Mouse (Mus musculus) 416B (cell line): ENCODE data around the gene Pign.
A peak's percentile ranks its signal among the peaks of the same experiment; 100 is the strongest.

Source experiments
- DNase-seq: peaks from one replicate; pipeline ENCODE4 v3.0.0; 2011; ENCODE audit warnings: low read depth

Pign gene

DNA sequence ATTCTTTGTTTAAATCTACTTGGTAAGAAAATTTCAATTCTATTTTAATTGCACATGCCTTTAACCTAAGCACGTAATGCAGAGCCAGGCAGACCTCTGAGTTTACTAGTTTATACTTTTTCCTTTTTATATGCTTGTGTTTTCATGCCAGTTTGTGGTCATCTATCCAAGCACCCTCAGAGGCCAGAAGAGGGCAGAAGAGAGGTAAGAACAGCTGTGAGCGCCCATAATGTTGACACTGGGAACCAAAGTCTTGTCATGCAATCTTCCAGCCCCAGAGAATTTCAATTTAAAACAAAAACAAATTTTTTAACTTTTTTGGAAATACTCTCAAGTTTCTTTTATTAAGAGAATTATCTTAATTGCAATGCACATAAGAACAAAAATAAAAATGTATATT lies 99.7 kb downstream of the Pign start:
- DNase-seq: peak; percentile 40

- no peak for DNase-seq
Measured at GRCm38 (mm10) chr1:105556078-105556477, 107.4 kb downstream of the Pign start.

DNA sequence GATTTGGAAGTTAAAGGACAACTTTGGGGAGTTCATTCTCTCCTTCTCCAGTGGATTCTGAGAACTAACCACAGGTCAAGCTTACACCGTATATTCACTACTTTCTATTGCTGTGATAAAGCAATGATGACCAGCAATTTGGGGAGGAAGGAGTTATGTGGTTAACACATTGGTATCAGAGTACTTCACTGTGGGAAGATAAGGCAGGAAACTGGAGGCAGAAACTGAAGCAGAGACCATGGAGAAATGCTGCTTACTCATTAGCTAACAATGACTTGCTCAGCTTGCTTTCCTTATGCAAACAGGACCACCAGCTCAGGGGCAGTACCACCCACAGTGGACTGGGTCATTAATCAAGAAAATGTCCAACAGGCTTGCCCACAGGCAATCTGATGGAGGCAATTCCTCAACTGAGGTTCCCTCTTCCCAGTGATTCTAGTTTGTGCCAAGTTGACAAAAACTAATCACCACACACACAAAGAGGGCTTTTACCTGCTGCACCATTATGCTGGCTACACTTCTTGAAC lies 108.2 kb downstream of the Pign start:
- DNase-seq: peak; percentile 77

GRCm38 (mm10) chr1:105553130-105553529 lies 110.3 kb downstream of the Pign start:
- DNase-seq: no peak

DNA sequence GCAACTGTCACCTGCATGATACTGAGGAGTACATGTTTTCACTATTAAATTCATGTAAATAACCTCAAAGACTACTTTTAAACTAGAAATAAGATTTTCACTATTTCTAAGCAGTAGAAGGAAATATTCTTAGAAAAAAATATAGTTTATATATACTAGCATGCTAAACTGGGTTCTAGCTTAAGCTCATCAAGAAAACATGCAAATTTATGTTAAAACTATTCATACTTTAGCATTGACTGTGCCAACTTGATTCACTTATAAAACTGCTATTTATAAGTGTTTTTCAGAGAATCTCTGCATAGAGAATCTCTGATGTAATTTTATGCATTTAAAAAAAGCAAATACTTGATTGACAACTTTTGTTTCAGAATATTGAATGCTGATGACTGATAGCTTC lies 113.3 kb downstream of the Pign start:
- DNase-seq: no peak

- no peak for DNase-seq
Measured at GRCm38 (mm10) chr1:105549648-105550047, 113.8 kb downstream of the Pign start.

DNA sequence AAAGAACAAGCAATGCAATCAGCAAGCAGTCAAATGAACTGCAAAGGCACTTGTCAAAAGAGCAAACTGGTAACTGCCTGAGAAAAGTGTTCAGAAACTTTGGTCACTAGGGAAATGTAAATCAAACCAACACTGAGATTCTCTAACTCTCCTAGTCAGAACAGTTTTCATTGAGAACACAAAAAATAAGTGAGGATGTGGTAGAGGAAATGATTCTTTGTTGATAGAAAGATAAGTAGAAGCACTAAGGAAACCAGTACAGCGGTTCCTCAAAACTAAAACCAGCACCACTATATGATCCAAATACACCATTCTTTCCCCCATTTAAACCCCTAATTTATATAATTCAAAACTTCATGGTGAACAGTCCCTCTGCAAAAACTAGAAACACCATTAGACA lies 120.4 kb downstream of the Pign start:
- DNase-seq: peak; percentile 60

GRCm38 (mm10) chr1:105523768-105524167 lies 139.7 kb downstream of the Pign start:
- no peak for DNase-seq

DNA sequence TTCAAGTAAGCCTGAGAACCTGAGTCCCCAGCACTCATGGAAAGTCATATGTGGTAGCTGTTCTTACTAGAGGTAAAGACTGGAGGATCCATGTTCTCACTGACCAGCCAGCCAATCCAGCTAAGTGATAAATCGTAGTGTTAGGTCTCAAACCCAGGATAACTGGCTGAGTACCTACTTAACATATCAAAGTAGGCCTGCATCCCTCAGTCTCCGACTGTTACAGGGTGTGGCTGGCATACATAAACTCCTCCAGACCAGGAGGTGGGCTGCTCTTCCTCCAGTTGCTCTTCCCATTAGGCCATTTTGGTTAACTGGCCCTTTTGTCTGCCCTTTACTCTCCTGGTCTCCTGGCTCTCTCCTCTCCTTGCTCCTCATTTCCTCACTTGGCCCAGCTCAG lies 141.2 kb downstream of the Pign start:
- no peak for DNase-seq

DNA sequence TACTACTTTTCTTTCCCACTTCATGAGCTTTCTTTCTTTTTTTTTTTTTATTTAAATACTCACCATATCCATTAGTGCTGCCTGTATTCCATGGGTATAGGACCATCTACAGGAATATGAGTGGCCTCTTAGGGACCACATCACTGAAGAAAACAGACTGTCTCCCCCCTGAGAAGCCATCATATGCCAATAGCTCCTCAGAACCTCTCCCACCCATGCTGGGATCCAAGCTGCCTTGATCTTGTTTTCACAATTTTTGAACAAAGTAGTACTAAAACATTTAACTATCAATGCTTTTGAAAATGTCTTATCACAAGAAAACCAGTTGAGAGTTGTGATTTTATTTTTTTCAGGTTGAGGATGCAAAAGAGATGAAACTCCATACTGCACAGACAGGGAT lies 145.4 kb downstream of the Pign start:
- DNase-seq: no peak

DNA sequence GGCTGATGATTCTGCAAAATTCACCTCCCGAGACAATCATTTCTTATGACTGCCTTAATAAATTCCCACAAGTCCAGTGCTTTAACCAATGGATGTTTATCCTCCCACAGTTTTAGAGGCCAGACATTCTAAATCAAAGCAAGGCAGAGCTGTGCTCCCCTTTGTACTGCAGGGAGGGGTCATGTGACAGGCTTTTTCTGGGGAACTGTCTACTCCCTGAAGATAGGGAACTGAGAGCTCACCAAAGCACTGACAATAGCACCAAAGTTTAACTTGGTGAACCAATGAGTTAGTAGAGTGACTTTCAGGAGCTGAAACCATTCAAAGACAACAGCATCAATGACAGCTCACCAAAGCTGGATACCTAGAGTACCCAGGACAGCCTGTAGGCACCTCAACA lies 156.4 kb downstream of the Pign start:
- no peak for DNase-seq

GRCm38 (mm10) chr1:105492626-105493025 lies 170.9 kb downstream of the Pign start:
- no peak for DNase-seq

- no peak for DNase-seq
Measured at GRCm38 (mm10) chr1:105489456-105489855, 174.0 kb downstream of the Pign start.

DNA sequence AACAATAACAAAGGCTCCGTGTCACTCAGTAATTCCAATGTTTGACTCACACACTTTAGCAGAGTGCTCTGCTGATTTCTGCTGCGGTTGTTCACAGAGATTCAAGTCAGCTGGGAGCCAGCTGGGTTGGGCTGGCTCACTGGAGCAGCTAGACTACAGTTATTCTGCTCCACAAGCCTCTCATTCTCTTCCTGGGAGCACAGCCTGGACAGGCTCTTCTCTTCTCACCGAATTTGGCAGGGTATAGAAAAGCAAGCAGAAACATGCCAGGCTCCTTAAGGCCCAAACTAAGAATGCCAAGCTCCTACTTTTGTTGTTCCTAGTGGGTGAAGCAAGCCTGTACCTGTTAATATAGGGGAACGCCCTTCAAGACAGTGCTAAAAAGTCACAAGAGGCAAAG lies 176.4 kb downstream of the Pign start:
- no peak for DNase-seq
